Mouse (Mus musculus) adrenal gland, postnatal 10 days (tissue): ENCODE measurements around the gene Ephb6. TPM values are rescaled to one million over a fixed set of nuclear protein-coding genes. Genes with fewer than 3 reads are reported as not detected.

Experiments used
- DNase-seq: peaks from one replicate; pipeline ENCODE4 v3.0.0; 2021; ENCODE audit warnings: mixed read lengths
- total RNA-seq, 2 experiments: library from RNA; stranded (reverse); gene quantifications; 2 replicates each; pipeline ENCODE4 v1.2.3; 2021

Ephb6 gene
- total RNA-seq, 2 experiments from 2014 or later, result 8.8 to 17.4 TPM

DNA sequence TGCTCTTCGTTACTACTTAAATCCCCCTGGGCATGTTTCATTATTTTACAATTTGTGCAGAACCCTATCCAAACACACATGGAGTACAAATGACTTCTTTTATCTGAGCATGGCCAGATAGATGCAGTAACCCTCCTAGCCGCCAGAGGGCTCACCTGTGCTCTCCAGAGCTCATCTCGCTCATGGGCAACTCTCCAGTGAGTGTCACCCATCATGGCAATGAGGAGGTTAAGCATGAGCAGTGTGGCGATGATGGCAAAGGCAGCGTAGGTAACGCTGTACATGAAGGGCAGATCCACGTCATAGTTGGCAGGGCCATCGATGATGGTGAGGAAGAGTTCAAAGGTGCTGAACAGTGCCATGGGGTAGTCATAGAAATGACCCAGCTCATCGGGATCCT lies 17.4 kb downstream of the Ephb6 start:
- no peak for DNase-seq

DNA sequence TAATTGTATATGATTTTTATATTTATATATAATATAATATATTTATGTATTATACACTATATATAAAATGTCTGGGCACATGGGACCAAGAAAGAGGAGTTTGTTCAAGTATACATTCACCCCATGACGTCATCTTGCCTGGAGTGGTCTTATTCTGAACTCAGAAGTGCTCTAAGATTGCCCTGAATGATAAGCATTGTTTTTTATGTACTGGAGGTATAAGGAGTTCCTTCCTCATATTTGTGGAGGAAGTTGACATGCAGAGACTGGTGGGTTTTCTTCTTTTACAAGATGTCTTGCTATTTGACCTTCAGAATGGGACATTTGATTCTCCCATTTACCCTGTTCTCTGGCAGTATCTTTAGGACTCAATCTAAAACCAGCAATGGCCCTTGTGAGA lies 22.9 kb downstream of the Ephb6 start:
- DNase-seq, result no peak

DNA sequence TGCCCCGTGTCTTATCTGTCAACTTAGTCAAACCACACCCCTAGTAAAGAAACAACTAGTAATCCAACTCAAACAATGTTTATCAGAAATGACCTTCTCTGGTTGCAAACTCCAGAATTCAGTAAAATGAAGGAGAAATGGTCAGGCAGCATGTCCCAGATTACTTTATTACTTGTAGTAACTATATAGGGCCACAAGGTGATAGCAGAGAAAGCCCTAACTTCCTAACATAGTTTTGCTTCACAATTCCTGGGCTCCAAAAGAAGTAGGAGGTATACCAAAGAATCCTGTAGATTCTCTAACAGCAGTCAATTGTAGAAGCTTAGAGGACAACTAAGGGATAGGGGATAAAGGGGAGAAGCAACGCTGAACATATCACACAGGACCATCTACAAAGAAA lies 25.5 kb downstream of the Ephb6 start:
- DNase-seq, result no peak

DNA sequence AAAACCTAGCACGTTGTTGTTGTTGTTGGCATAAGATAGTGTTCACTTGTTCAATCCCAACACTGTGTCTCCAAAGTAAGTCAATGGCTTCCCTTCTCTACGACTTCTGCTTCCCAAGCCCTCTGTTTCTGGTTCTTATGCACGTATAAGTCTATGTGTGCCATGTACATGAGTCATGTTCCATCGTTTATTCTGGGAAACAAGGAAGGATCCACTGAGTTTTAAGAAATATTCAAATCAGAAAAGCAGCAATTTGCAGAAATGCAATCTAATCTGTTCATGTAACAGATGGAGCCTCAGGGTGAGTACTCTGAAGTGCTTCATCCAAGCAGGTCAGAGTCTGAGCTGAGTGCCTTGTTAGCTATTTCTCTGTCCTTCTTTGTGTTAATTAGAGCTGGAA lies 26.3 kb downstream of the Ephb6 start:
- no peak for DNase-seq

DNA sequence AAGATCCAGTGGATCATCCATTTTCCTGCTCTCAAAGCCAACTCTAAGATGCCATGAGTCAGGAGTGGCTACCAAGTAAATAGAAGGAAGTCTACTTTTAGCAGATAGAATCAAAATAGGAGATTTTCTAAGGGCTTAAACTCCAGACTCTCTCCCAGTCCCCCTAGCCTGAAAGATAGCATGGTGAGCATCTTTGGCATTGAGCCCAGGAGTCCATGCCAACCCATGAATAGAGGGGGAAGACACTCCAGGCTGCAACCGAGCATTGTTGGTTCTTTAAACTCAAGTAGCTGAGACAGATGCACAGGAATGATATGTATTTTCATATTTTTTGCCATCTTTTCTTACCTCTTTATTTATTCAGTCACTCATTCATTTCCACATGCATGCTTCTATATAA lies 29.9 kb downstream of the Ephb6 start:
- DNase-seq, result no peak

DNA sequence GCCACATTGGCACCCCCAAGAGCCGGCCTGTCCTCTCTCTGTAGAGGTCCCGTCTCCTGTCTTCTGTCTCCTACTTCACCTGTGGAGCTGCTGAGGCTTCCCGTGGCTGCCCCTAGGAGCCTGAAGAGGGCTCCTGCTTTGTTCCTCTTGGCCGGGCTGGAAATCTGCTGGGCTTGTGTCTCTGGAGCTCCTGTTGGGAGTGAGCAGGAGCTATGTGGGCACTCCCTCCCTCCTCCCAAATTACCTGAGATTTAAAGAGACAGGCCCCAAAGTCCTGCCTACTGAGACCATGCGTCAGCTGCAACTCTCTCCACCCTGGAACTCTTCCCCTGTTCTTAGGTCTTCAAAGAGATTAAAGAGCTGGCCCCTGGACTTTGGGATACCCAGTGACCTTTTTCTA lies 30.9 kb downstream of the Ephb6 start, which contains the start of gene Trpv6:
TSS of gene Trpv6 (minus strand) at position 228 of the 400 bp plus-strand sequence.
- no peak for DNase-seq

DNA sequence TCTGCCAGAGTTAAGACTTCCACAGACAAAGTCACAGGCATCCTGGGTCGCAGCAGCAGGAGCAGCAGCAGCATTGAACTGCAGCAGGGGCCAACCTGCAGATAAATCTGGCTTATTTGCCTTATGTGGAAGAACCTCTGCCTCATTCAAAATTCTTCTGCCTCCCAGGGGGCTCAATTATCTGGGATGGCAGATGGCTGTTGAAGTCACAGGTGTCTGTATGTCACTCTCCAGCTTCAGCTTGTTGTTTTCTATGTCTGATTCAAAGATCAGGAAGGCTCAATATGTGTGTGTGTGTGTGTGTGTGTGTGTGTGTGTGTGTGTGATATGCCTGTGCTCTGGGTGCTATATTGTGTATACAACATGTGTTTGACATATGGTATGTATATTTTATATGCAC lies 32.1 kb downstream of the Ephb6 start:
- no peak for DNase-seq

DNA sequence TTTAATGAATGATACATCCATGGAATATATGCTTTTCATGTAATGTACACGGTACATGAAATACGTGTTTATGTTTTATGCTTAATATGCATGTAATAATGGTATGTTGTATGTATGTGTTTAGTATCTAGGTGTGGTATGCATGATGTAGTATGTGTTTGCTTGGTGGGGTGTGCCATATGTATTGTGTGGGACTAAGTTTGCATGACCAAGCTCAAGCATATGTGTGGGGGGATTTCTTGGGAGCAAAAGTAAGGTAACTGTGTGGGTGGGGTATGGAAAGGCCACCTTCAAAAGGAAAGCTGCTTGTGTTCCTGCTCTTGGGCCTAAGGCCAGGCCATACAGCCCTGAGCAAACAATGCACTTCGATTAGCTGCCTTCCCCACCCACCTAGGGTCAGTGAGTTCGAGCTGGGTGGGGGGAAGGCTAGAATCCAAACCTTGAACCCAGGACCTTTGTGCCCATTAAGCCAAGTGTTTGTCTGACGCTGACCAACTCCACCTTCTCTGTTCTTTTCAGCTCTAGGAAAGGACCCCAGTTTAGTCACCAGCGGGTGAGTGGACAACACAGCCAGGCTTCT lies 32.7 kb downstream of the Ephb6 start:
- no peak for DNase-seq

DNA sequence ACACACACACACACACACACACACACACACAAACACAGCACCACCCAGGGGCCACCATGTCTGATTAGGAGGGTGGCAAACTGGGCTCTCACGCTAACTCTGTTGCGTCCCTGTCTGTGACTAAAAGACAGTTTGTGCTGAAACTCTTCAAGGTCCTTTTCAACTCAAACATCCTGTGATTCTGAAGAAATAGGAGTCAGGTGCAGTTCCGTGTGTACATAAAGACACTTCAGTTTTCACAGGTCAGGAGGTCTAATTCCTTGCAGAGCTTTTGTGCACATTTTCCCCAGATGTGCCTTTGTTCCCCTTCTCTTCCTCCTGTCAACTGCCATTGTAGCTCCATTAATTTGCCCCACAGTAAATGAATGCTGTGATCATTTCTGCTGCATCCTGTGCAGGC lies 35.2 kb downstream of the Ephb6 start:
- no peak for DNase-seq

DNA sequence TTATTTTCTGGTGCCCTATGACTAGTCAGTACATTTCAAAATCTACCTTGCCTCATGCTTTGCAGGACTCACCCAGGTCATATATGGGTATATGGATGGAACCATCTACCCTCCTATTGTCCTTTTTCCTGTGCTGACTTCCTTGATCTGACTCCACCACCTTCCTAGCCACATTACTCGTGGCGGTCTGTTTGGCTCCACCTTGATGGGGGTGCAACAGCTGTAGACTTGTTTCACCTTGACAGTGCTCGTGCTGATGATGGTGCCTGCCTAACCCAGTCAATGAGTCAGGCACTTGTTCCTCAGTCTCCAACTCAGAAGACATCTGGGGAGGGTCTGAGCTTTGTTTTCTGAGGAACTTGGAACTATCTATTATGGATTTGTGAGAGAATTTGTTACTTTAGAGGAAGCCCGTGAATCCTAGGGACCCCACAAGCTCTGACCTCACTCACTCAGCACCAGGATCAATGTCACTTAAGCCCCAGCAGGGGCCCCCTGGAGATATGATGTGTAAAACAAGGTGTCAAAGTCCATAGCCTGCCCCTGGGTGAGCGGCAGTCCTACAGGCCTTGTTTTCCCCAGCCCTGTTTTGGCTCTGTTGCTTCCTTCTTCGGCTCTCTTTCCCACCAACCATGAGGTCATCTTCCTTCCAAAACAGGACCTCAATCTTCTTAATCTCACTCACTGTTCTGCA lies 36.0 kb downstream of the Ephb6 start:
- no peak for DNase-seq

DNA sequence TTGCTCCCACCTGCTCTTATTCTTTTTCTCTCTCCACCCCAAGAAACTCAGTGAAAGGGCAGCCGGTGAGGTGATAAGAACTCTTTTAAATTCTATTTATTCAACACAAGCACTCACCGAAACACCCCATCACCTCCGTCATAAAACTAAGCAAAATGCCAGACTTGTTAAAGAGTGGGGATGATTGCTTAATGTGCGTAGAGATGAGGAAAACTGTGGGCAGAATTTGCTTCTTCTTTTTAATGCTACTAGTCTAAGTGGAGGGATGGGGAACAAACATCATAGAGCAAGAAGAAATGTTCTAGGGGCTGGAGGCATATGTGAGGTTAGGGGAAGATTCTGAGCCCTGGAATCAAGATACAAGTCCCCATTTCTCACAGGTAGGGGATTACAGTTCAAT lies 37.5 kb downstream of the Ephb6 start:
- no peak for DNase-seq

DNA sequence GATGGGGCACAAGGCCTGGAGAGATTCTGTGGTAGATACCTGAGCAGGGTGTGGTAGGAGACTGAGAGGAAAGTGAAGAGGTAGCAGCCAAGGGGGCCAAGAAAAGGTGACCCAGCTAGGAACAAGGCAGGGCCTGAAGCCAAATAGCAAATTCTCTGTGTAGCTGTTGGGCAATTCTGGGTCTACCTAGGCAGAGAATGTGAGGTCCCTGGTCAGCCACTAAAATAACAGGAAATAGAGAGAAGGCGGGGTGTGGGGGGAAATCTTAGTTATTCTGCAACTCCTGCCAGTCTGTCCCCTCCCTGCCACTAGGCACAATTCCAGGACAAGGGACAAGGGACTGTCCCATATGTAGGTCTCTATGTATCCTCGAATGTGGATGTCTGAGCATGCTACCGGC lies 37.9 kb downstream of the Ephb6 start:
- DNase-seq, result no peak

DNA sequence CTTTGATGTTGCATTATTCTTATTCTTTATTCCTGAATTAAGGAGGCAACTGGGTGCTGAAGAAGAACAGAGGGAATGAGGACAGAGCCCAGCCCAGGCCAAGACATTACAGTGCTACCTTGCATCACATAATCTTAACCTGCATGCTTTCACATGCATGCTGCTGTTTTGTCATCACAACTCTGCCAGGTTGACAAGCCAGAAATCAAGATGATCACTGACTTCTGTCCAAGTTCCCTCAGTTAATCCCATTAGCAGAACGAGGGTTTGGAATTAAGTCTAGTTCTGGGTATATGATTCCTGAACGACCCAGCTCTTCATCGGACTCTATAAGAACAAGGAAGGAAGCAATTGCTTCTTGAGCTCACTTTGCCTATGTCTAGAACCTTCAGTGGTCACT lies 40.9 kb downstream of the Ephb6 start:
- DNase-seq, result no peak

DNA sequence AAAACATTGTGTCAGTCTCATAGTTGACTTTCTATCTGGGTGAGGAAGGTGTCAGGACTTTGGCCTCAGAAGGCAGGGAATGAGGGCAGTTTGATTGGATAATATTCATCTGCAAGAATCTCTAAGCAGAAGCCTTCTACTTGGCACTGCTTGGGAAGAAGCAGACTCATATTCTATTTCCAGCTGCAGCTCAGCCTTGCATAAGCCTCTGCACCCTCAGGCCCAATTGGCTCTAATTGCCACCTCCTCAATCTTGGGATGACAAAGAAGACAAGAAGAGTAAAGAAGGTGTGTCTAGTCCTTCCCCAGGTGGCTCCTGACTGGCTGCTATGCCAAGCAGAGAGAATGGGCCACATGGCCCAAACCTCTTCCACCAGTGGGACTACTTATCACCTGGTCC lies 41.4 kb downstream of the Ephb6 start:
- DNase-seq, result no peak

DNA sequence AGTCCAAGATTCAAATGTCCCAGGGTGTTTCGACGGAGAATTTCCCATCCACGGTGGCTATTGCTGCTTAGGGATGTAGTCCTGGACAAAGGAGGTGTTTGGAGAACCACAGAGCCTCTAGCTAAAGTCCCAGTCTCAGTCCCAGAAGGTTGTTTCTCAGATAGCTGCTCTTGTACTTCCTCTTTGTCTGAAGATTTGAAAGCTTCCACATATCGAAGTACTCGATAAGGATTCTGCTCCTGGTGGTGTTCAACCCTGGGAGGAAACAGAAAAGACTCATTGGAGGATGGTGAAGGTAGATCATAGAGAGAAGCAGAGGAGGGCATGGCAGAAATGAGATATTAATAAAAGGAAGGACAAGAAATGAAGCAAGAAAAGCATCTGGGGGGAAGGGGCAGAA lies 47.9 kb downstream of the Ephb6 start:
- no peak for DNase-seq

DNA sequence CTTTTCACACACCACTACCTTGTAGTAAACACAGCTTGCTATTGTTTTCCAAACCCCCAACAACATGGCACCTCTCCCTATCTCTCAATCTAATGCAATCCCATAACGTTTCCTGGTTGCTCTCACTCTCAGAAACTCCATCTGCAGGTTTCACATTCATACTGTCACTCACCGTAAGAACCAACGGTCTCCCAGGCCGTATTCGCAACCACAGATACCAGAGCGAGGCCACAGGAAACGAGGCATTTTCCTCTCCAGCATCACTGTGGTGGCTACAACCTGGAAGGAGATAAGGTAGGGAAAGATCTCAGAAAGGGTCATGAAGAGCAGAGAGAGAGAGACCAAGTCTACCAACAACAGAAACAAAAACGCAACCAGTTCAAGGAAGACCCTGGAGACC lies 49.4 kb downstream of the Ephb6 start:
- DNase-seq, result no peak

DNA sequence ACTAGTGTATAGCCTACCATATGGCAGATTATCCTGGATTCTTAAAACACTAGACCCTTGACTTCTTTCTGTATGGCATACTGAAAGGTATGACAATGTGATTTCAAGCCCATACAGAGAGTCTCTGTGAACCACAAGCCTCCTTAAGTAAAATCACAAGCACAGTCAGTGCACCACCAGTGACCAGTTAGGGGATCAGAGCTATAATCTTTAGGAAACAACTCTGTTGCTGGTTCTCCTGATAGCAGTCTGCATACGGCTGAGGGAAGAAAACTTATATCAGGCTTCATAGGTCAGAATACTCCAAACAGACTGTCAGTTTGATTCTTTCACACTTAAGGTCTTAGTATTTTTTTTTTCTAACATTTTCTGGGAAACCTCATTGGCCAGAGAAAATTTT lies 53.2 kb downstream of the Ephb6 start:
- no peak for DNase-seq

DNA sequence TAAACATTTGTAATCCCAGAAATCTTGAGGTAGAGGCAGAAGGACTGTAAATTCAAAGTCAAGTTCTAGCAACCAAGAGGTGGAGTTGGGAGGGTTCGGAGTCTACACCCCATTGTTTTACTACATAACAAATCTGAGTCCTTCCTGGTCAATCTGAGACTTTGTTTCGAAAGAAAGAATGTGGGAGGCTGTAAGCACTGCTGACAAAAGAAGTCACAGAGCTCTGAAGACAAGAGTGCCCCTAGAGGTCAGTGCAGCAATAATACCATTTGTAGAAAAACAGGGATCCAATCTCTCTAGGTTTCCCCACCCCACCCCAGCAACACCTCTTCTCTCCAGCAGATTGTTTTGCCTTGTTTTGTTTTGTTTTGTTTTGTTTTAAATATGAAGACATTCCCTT lies 57.0 kb downstream of the Ephb6 start:
- no peak for DNase-seq

Other genes starting within 250 kb of the Ephb6 start
- not detected for gene Prss3, start 227.8 kb upstream of the Ephb6 start, total RNA-seq
- not detected for gene Gm5771, start 213.1 kb upstream of the Ephb6 start, total RNA-seq
- not detected for gene Gm10334, start 159.3 kb upstream of the Ephb6 start, total RNA-seq
- gene Prss1, start 146.6 kb upstream of the Ephb6 start, total RNA-seq, result not detected
- not detected for gene Prss2, start 83.7 kb upstream of the Ephb6 start, total RNA-seq
- not detected for gene Trpv6, start 30.9 kb downstream of the Ephb6 start, total RNA-seq
- gene Trpv5, start 75.3 kb downstream of the Ephb6 start, total RNA-seq, result not detected
- gene Llcfc1, start 78.9 kb downstream of the Ephb6 start, total RNA-seq, result not detected
- gene Kel, start 98.9 kb downstream of the Ephb6 start, total RNA-seq, result 1 to 10 TPM; 2.0 to 8.0 TPM
- gene Olfr459, start 169.7 kb downstream of the Ephb6 start, total RNA-seq, result not detected
- not detected for gene Pip, start 242.1 kb downstream of the Ephb6 start, total RNA-seq
- gene Sval2, start 247.5 kb downstream of the Ephb6 start, total RNA-seq, result not detected